Mouse (Mus musculus): ENCODE measurements at regions not wholly inside any gene's neighbourhood (a gene's known extent, or its start where the extent isn't known, plus 50 kb on each side); places are given as distances from the start of the nearest gene placed in this dataset.

- no peak overlapping the region for H3K9ac ChIP-seq (replicated peaks)
- ATAC-seq: no peak
- H3K36me3 ChIP-seq: no peaks in the 10 kb centered on the region
- H3K4me3 ChIP-seq (replicated peaks): no peak overlapping the region
- no peaks in the 10 kb centered on the region for H3K4me1 ChIP-seq (replicated peaks)
- H3K27ac ChIP-seq: no peak overlapping the region
- 61% methylated on average over 2 of the region's 2 CpGs for WGBS
- H3K9me3 ChIP-seq: no peaks in the 10 kb centered on the region
- no peak overlapping the region for H3K4me2 ChIP-seq (replicated peaks)
- no peaks in the 10 kb centered on the region for H3K27me3 ChIP-seq
These were observed 688.6 kb upstream of the BB014433 start for GRCm38 (mm10) chr8:15734461-15734860.

- ATAC-seq: no peak
- Histone ChIP-seq H3K9me3 (no peaks in the 10 kb centered on the region), H3K4me3 (replicated peaks) (no peak overlapping the region), H3K4me2 (replicated peaks) (no peak overlapping the region), H3K36me3 (no peaks in the 10 kb centered on the region), H3K4me1 (replicated peaks) (no peaks in the 10 kb centered on the region), H3K27ac (no peak overlapping the region), H3K27me3 (no peaks in the 10 kb centered on the region), H3K9ac (replicated peaks) (no peak overlapping the region)
- 96% methylated on average over 2 of the region's 2 CpGs for WGBS
These were observed 685.4 kb upstream of the BB014433 start for GRCm38 (mm10) chr8:15731324-15731723.

GRCm38 (mm10) chr8:15729075-15729474 lies 683.2 kb upstream of the BB014433 start:
- Histone ChIP-seq H3K4me2 (replicated peaks) (no peak overlapping the region), H3K36me3 (no peaks in the 10 kb centered on the region), H3K4me3 (replicated peaks) (no peak overlapping the region), H3K27ac (no peak overlapping the region), H3K27me3 (no peaks in the 10 kb centered on the region), H3K9me3 (no peaks in the 10 kb centered on the region), H3K4me1 (replicated peaks) (no peaks in the 10 kb centered on the region), H3K9ac (replicated peaks) (no peak overlapping the region)
- WGBS: 6% methylated on average over 1 of the region's 1 CpGs
- peak; percentile 72 for ATAC-seq

- no peaks in the 10 kb centered on the region for H3K36me3 ChIP-seq
- H3K4me3 ChIP-seq (replicated peaks): no peak overlapping the region
- H3K27me3 ChIP-seq: no peaks in the 10 kb centered on the region
- H3K4me2 ChIP-seq (replicated peaks): no peak overlapping the region
- no peaks in the 10 kb centered on the region for H3K4me1 ChIP-seq (replicated peaks)
- no peak for ATAC-seq
- WGBS: 89% methylated on average over 6 of the region's 6 CpGs
- no peaks in the 10 kb centered on the region for H3K9me3 ChIP-seq
- H3K9ac ChIP-seq (replicated peaks): no peak overlapping the region
- H3K27ac ChIP-seq: no peak overlapping the region
These were observed 680.4 kb upstream of the BB014433 start for GRCm38 (mm10) chr8:15726310-15726709.

Data from midbrain, embryonic 13.5 days (tissue).